Mouse (Mus musculus): ENCODE results near the gene Olfr536.

- TF ChIP-seq CTCF (conservative IDR thresholded peaks at IDR 0.05; ENCODE audit: low read length) = no peak
- no peak for TF ChIP-seq NANOG (IDR thresholded peaks at IDR 0.05; ENCODE audit: borderline replicate concordance, low read length)
These were observed 23.3 kb downstream of the Olfr536 start, which contains the start of gene Olfr535 for GRCm38 (mm10) chr7:140483916-140484315.

All from E14TG2a.4 (cell line).